Mouse (Mus musculus) olfactory bulb, adult 2 months (tissue): Measurements from ENCODE around the gene Syngr1.

Experiments used
- CTCF ChIP-seq: fragments of 200-500 bp; IDR thresholded peaks from 2 replicates; pipeline ENCODE4 v1.5.1; 2012; ENCODE audit warnings: low read depth, mild to moderate bottlenecking, low read length, moderate library complexity; ENCODE audit not compliant: insufficient read depth
- POLR2A ChIP-seq: fragments of 200-500 bp; IDR thresholded peaks from 2 replicates; pipeline ENCODE4 v1.6.1; 2012; ENCODE audit warnings: mild to moderate bottlenecking, low read depth, low read length, moderate library complexity; ENCODE audit not compliant: insufficient read depth

DNA sequence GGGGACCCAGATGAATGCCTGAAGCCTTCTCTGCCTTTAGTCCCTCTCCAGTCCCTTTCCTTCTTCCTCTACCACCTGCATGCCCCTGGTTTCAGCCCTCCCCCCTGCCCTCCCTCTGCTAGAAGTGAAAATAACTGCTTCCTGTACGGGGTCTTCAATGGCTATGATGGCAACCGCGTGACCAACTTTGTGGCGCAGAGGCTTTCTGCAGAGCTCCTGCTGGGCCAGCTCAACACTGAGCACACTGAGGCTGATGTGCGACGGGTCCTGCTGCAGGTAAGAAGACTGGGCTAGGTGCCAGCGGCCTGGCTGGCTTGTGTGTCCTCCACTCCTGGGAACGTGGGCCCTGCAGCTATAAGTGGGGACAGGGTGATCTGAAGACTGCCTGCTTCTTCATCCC, 57.4 kb downstream of the Syngr1 start:
- TF ChIP-seq CTCF (no peak), POLR2A (no peak)
